Mouse (Mus musculus) thymus, adult 2 months (tissue): Measurements from ENCODE around the gene Gpn1. TPM values are rescaled to one million over a fixed set of nuclear protein-coding genes. Genes with fewer than 3 reads are reported as not detected.

Experiments
- DNase-seq: peaks from one replicate; pipeline ENCODE4 v3.0.0; 2021
- H3K27ac ChIP-seq: fragments of 200-500 bp; 2 replicates; pipeline ENCODE4 v1.5.1; 2012; ENCODE audit warnings: low read length, control low read depth; ENCODE audit not compliant: control insufficient read depth, insufficient read depth
- H3K27me3 ChIP-seq: fragments of 200-500 bp; 2 replicates; pipeline ENCODE4 v1.6.1; 2012; ENCODE audit warnings: mild to moderate bottlenecking, low read length, moderate library complexity, mixed read lengths; ENCODE audit not compliant: control insufficient read depth, insufficient read depth
- H3K36me3 ChIP-seq: fragments of 200-500 bp; 2 replicates; pipeline ENCODE4 v1.6.1; 2012; ENCODE audit warnings: mild to moderate bottlenecking, low read length, moderate library complexity; ENCODE audit not compliant: control insufficient read depth, insufficient read depth
- H3K4me1 ChIP-seq: fragments of 200-500 bp; replicated peaks from 2 replicates; pipeline ENCODE4 v1.6.1; 2012; ENCODE audit warnings: low read length; ENCODE audit not compliant: control insufficient read depth, insufficient read depth
- H3K4me3 ChIP-seq: fragments of 200-500 bp; 2 replicates; pipeline ENCODE4 v1.5.1; 2012; ENCODE audit warnings: mild to moderate bottlenecking, low read length, control low read depth, moderate library complexity; ENCODE audit not compliant: control insufficient read depth, insufficient read depth
- CTCF ChIP-seq: fragments of 200-500 bp; IDR thresholded peaks from 2 replicates; pipeline ENCODE4 v1.5.1; 2012; ENCODE audit warnings: mild to moderate bottlenecking, control low read depth, low read length, moderate library complexity, borderline replicate concordance; ENCODE audit not compliant: control insufficient read depth, poor library complexity, insufficient read depth; ENCODE audit errors: extremely low read depth
- POLR2A ChIP-seq: fragments of 200-500 bp; IDR thresholded peaks from 2 replicates; pipeline ENCODE4 v1.6.1; 2012; ENCODE audit warnings: mild to moderate bottlenecking, low read length, control low read depth, moderate library complexity; ENCODE audit not compliant: control insufficient read depth, poor library complexity, insufficient read depth; ENCODE audit errors: extremely low read depth
- WGBS: fragments of 180-500 bp; shearing (Covaris S2); methylation state at CpG from one replicate; pipeline ENCODE4 v1.1.7; 2018; 5-methylcytosine and 5-hydroxymethylcytosine counted together
- polyA plus RNA-seq: library from polyadenylated mRNA; depleted of rRNA; stranded (reverse); fragments of >200 nt; gene quantifications from 2 replicates; pipeline ENCODE4 v1.2.3, GENCODE M21; 2012; rRNA removed

Gene Gpn1
- polyA plus RNA-seq, 1 experiment, result 15.4 TPM

DNA sequence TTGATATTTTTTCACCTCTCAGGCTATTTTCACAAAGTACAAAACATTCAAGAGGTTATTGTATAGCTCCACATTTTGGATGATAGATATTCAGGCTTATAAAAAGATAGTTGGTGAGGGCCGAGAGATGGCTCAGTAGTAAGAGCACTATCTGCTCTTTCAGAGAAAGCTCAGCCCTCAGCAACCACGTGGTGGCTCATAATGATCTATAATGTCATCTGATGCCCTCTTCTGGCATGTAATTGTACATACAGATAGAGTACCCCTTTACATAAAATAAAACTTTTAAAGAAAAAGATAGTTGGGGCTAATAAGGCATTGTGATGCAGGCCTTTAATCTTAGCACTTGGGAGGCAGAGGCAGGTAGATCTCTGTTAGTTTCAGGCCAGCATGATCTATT, 34.0 kb downstream of the Gpn1 start:
- peaks cover 6% of the 10 kb centered on the region for H3K4me1 ChIP-seq
- TF ChIP-seq POLR2A (no peak), CTCF (no peak)
- no peak for DNase-seq
- no peak overlapping the region for H3K4me3 ChIP-seq
- peaks cover 33% of the 10 kb centered on the region for H3K36me3 ChIP-seq
- WGBS, result 30% methylated on average over 2 of the region's 2 CpGs
- H3K27ac ChIP-seq, result no peak overlapping the region
- no peaks in the 10 kb centered on the region for H3K27me3 ChIP-seq

DNA sequence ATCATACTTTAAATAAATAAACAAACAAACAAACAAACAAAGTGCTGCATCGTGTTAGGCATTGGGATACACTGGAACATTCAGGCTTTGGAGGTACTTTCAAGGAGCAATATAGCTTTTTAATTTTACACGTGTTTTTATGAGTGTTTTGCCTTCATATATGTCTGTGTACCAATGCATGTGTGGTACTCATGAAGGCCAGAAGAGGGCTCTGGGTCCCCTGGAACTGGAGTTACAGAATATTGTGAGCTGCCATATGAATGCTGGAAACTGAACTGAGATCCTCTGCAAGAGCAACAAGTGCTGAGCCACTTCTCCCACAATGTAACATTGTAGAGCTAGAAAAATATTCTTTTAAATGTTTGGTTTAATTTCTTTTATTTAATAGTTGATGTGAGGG, 40.7 kb downstream of the Gpn1 start:
- 93% methylated on average over 2 of the region's 2 CpGs for WGBS
- DNase-seq, result no peak
- Histone ChIP-seq H3K4me3 (no peak overlapping the region), H3K4me1 (no peaks in the 10 kb centered on the region), H3K36me3 (peaks cover 63% of the 10 kb centered on the region), H3K27ac (no peak overlapping the region), H3K27me3 (no peaks in the 10 kb centered on the region)
- TF ChIP-seq POLR2A (no peak), CTCF (no peak)

DNA sequence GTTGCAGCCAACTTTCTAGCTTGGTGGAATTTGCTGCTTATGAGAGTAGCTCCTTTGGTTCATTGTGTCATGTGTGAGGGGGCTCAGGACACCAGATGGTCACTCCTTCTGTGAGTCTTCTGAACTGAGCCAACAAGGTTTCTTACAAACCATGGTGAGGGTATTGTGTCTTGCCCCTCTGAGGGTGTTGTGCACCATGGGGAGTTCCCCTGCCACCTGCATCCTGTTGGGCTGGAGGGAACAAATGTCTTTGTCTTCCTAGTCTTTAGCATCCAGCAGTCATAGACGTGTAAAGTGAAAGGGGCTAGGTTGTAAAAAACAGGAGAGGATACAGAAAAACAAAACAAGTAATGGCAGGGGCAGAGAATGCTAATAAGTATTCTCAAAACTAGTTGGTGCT, 64.9 kb downstream of the Gpn1 start:
- H3K4me3 ChIP-seq, result no peak overlapping the region
- no peak for DNase-seq
- 0 out of 2 replicates have a peak, but pooled peaks cover 3% of the 10 kb centered on the region for H3K36me3 ChIP-seq
- no peak overlapping the region for H3K27ac ChIP-seq
- TF ChIP-seq CTCF, result no peak
- TF ChIP-seq POLR2A, result no peak
- no peaks in the 10 kb centered on the region for H3K27me3 ChIP-seq
- no peaks in the 10 kb centered on the region for H3K4me1 ChIP-seq
- WGBS, result 26% methylated on average over 1 of the region's 1 CpGs

DNA sequence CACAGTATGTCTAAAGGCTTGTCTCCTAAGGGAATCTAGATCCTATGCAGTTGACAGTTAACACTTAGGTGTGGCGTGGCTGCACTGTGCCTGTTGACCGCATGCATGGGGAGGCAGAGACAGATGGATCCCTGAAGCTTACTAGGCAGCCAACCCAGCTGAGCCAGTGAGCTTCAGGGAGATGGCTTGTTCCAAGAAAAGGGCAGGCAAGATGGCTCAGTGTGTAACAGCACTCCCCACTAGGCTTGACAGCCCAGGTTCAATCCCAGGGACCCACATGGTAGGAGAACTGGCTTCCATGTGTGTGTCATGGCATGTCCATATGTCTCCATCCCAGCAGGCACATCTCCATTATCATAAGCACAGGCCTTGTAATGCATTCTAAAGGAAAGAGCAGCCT, 65.8 kb downstream of the Gpn1 start:
- TF ChIP-seq CTCF (no peak), POLR2A (no peak)
- H3K27ac ChIP-seq, result no peak overlapping the region
- no peak overlapping the region for H3K4me3 ChIP-seq
- WGBS, result 97% methylated on average over 2 of the region's 2 CpGs
- H3K27me3 ChIP-seq, result no peaks in the 10 kb centered on the region
- no peaks in the 10 kb centered on the region for H3K4me1 ChIP-seq
- H3K36me3 ChIP-seq, result no peaks in the 10 kb centered on the region
- DNase-seq, result no peak

DNA sequence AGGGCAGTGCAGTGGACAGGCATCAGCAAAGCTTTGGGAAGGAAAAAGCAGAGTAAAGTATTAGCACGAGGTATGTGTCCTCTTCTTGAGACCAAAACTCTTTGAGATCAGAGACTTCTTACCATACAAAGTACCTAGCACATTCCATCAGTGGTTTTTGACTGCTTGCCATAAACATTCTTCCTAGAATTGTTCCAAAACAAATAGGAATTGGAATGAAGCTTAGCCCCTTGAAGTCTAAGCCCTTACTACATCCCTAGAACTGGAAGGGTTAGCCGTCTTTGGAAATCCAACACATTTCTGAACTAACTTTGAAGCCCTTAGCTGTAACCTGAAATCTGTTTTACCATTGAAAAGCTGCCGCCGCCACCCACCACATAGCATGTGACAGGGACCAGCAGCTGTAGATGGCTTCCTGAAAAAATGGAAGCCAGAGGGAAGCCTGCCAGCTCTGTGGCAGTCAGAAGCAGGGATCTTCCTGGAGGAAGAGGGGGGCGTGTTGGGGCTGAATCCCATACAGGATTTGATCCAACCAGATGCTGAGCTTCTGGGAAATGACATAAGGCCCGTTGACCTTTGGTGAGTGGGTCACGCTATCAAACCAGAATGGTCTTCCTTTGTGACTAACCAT, 67.6 kb downstream of the Gpn1 start:
- no peak for DNase-seq
- Histone ChIP-seq H3K36me3 (no peaks in the 10 kb centered on the region), H3K27ac (no peak overlapping the region), H3K4me1 (no peaks in the 10 kb centered on the region), H3K4me3 (no peak overlapping the region), H3K27me3 (no peaks in the 10 kb centered on the region)
- TF ChIP-seq CTCF, result no peak
- TF ChIP-seq POLR2A, result no peak
- WGBS, result 95% methylated on average over 7 of the region's 7 CpGs

Other genes with a start within 250 kb of the Gpn1 start
- gene Krtcap3, start 243.1 kb upstream of the Gpn1 start, polyA plus RNA-seq, result 48.1 and 56.2 TPM in 2 replicates
- 19.1 and 21.6 TPM in 2 replicates for gene Ift172, start 203.6 kb upstream of the Gpn1 start, polyA plus RNA-seq
- gene Fndc4, start 198.7 kb upstream of the Gpn1 start, polyA plus RNA-seq, result 1.8 and 2.4 TPM in 2 replicates
- gene Gckr, start 197.3 kb upstream of the Gpn1 start, polyA plus RNA-seq, result 0.05 and 0.64 TPM in 2 replicates
- 25.3 and 27.1 TPM in 2 replicates for gene Zfp512, start 42.3 kb upstream of the Gpn1 start, polyA plus RNA-seq
- 0.04 and 0.05 TPM in 2 replicates for gene 4930548H24Rik, start 9.0 kb upstream of the Gpn1 start, polyA plus RNA-seq
- 23.3 and 25.1 TPM in 2 replicates for gene Slc4a1ap, start 32.3 kb downstream of the Gpn1 start, polyA plus RNA-seq
- 13.3 and 16.7 TPM in 2 replicates for gene Supt7l, start 33.1 kb downstream of the Gpn1 start, polyA plus RNA-seq
- gene Mrpl33, start 102.2 kb downstream of the Gpn1 start, polyA plus RNA-seq, result 23.1 and 27.6 TPM in 2 replicates
- gene Rbks, start 202.9 kb downstream of the Gpn1 start, polyA plus RNA-seq, result 8.1 TPM in 2 replicates
- gene Babam2, start 202.9 kb downstream of the Gpn1 start, polyA plus RNA-seq, result 16.1 and 18.3 TPM in 2 replicates